Mouse (Mus musculus): ENCODE results near the gene Sh3bp5.

DNA sequence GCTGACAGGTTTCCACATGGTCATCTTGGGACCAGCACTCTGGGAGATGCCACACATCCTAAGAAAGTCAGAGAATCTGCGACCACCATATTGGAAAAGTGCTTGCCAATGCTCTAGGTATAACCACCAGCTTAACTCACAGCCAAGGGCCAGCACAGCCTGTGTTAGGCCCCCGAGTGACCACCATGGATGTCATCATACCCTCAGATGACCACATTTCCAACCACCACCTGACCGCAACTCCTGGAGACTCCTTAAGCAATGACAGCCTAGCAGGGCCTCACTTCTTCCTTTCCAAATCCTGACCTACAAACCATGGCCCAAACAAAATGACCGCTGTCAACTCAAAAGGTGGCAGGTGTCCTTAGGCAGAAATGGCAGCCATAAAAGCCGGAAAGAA, 13.5 kb downstream of the Sh3bp5 start:
- TF ChIP-seq USF2 (IDR thresholded peaks at IDR 0.05; ENCODE audit: borderline replicate concordance in 1 of 2, insufficient read depth in 1 of 2, low read depth in 1 of 2, low read length in 2 of 2) (no peak), TCF12 (IDR thresholded peaks at IDR 0.05; ENCODE audit: low read depth, low read length) (no peak), POLR2A (IDR thresholded peaks at IDR 0.05; ENCODE audit: control insufficient read depth in 1 of 2, insufficient read depth in 1 of 2, low read depth in 1 of 2, low read length in 2 of 2, poor library complexity in 1 of 2) (no peak), CTCF (IDR thresholded peaks at IDR 0.05 in 2 of 3, conservative IDR thresholded peaks at IDR 0.05 in 1 of 3; ENCODE audit: control insufficient read depth in 1 of 3, insufficient read depth in 1 of 3, low read depth in 2 of 3, low read length in 3 of 3, poor library complexity in 1 of 3, severe bottlenecking in 1 of 3) (no peak), POLR2AphosphoS2 (IDR thresholded peaks at IDR 0.05; ENCODE audit: low read length) (no peak), RAD21 (IDR thresholded peaks at IDR 0.05; ENCODE audit: low read depth, low read length) (no peak)

Data from MEL (cell line).